Mouse (Mus musculus): Measurements from ENCODE around the gene Engase. TPM values are rescaled to one million over a fixed set of nuclear protein-coding genes. Genes with fewer than 3 reads are reported as not detected.

Engase gene
- total RNA-seq (2023) = 1 to 10 TPM; 4.9 to 5.0 TPM

DNA sequence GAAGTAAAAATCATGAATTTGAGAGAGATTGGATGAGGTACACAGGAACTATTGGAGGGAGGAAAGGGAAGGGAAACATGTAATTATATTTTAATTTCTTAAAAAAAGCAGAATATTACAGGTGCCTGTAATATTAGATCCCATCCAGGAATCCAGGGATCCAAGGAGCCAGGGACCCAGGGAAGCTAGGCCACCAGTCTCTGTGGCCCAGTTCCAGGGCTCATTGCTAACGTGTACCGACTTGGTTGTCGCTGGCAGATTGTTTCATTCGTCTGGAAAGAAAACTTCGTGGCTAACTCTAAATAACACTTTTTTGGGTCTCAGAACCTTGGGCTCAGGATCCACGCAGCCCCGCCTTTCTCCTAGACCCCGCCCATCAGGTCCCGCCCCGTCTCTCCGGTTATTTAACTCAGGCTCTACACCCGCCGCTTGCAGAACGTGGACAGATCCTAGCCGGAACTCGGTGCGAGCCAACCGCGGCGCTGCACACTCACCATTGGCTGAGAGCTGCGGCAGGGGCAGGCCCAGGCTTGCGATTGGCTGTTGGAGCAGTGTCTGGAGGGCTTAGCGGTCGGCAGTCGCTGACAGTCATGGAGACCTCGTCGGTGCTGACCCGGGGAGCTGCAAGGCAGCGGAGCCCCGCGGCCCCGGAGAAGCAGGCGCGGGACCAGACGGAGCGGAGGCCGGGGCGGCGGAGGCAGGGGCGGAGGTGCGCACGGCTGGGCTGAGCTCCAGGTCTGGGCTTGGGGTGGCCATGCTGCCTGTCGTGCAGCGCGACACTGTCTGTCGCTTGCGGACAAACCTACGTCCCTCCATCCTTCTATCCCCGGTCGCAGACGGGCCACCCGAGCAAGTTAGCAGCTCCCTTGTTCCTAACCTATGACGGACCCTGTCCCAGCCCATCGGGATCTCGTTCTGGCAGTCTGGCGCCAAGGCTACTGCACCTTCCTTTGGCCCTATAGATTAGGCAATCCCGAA lies at the start of gene Engase:
TSS of gene Engase (plus strand) at position 434 of the 978 bp plus-strand sequence.

DNA sequence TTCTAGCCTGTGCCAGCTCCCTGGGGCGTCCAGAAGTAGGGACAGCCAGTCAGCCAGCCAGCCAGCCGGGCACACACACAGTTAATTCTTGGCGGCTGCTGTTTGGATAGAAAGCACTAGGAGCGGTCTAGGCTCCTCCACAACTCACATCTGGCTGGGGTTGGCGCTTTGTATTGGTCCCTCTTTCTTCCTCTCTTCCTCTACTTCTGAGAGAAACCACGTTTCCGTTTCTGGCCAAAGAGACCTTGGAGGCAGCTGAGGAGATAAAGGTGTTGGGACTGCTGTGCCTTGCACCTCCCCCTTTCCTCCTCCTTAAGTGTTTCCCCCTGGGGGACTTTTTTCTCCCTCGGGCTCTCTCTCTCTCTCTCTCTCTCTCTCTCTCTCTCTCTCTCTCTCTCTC lies 48.6 kb upstream of the Engase start, which contains the start of gene C1qtnf1:
TSS of gene C1qtnf1 (plus strand) at position 218 of the 400 bp plus-strand sequence.

Other genes with a start within 250 kb of the Engase start
- 10 to 100 TPM; 40.1 to 43.6 TPM for gene Cyth1, start 228.2 kb upstream of the Engase start, total RNA-seq (2023)
- 1 to 10 TPM; 8.6 to 8.9 TPM for gene Usp36, start 186.6 kb upstream of the Engase start, total RNA-seq (2023)
- gene Cep295nl, start 134.3 kb upstream of the Engase start, total RNA-seq (2023) = 10 to 100 TPM in 1 of 2 experiments, 1 to 10 TPM in 1; 8.7 to 10.5 TPM
- 100 to 1,000 TPM; 100 to 115 TPM for gene Timp2, start 121.1 kb upstream of the Engase start, total RNA-seq (2023)
- 10 to 100 TPM; 20.6 to 23.9 TPM for gene Lgals3bp, start 74.7 kb upstream of the Engase start, total RNA-seq (2023)
- gene Cant1, start 57.7 kb upstream of the Engase start, total RNA-seq (2023) = 10 to 100 TPM; 27.6 to 29.0 TPM
- gene C1qtnf1, start 48.6 kb upstream of the Engase start, total RNA-seq (2023) = under 1 TPM in 1 of 2 experiments, not detected in 1; 0.22 TPM

All from neutrophil, adult 83 days (primary cell).